Mouse (Mus musculus) liver, embryonic 13.5 days (tissue): Measurements from ENCODE around the gene Ahdc1. TPM values are rescaled to one million over a fixed set of nuclear protein-coding genes. Genes with fewer than 3 reads are reported as not detected.

Source experiments
- ATAC-seq: fragments of 200-750 bp; cut with Nextera tagmentation; 2 replicates; pipeline ENCODE4 v1.8.0; 2017; ENCODE audit warnings: low read depth, mild to moderate bottlenecking, moderate number of reproducible peaks, moderate library complexity
- DNase-seq: peaks from one replicate; pipeline ENCODE4 v3.0.0; 2022
- H3K27ac ChIP-seq: fragments of 300-500 bp; sonication (generic); 2 replicates; pipeline ENCODE4 v1.5.1; 2015; ENCODE audit warnings: moderate library complexity, mild to moderate bottlenecking, inconsistent platforms
- H3K27me3 ChIP-seq: fragments of 300-500 bp; sonication (generic); 2 replicates; pipeline ENCODE4 v1.6.1; 2015; ENCODE audit warnings: mild to moderate bottlenecking, inconsistent platforms
- H3K36me3 ChIP-seq: fragments of 300-500 bp; sonication (generic); 2 replicates; pipeline ENCODE4 v1.6.1; 2015; ENCODE audit warnings: mild to moderate bottlenecking, inconsistent platforms
- H3K4me1 ChIP-seq: fragments of 300-500 bp; sonication (generic); replicated peaks from 2 replicates; pipeline ENCODE4 v1.6.1; 2015; ENCODE audit warnings: inconsistent platforms
- H3K4me2 ChIP-seq: fragments of 300-500 bp; sonication (generic); 2 replicates; pipeline ENCODE4 v1.6.1; 2015; ENCODE audit warnings: inconsistent platforms, mild to moderate bottlenecking, moderate library complexity
- H3K4me3 ChIP-seq: fragments of 300-500 bp; sonication (generic); replicated peaks from 2 replicates; pipeline ENCODE4 v1.5.1; 2015; ENCODE audit warnings: mild to moderate bottlenecking, inconsistent platforms
- H3K9ac ChIP-seq: fragments of 300-500 bp; sonication (generic); 2 replicates; pipeline ENCODE4 v1.6.1; 2015; ENCODE audit warnings: mild to moderate bottlenecking, inconsistent platforms
- H3K9me3 ChIP-seq: fragments of 300-500 bp; sonication (generic); replicated peaks from 2 replicates; pipeline ENCODE4 v1.6.1; 2016; ENCODE audit warnings: inconsistent platforms
- WGBS: fragments of 180-500 bp; shearing (Covaris S2); methylation state at CpG from one replicate; pipeline ENCODE4 v1.1.7; 2015; ENCODE audit not compliant: insufficient replicate concordance; 5-methylcytosine and 5-hydroxymethylcytosine counted together
- polyA plus RNA-seq: library from polyadenylated mRNA; unstranded; fragments of >200 nt; fragmentation: Nextera tagmentation; extraction: Ambion mirVana; gene quantifications from 2 replicates; pipeline ENCODE4 v1.2.1, GENCODE M21; 2015

Gene Ahdc1
- polyA plus RNA-seq, 1 experiment from 2014 or later = 1.3 TPM

DNA sequence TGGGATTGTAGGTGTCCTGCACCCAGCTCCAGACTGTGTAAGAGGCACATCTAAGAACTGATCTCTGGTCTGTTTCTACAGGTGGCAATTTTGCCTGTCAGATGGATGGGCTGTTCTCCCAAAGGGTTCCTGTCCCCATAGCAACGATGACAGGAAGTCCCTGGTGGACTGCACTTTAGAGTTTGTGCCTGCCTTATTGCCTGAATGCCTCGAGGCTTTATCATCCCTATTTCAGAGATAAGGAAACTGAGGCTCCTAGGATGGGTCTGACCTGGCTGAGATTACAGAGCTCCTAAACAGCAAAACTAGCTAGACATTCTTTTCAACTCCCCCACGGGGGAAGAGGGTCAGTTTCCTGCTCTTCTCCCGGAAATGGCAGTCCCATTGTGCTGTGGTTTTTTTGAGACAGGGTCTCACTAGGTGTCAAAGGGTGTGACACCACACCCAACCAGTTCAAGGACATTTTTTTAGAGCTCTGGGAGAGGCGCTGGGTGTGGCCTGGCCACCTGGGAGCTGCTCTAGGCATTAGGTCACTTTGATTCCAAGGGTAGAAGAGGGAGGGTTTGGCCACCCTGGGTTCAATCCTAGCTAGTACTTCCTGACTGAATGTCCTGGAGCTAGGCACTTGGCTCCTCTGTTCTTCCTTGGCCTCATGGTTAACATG, 111.0 kb downstream of the Ahdc1 start:
- H3K4me3 ChIP-seq = no peak overlapping the region
- WGBS = 6% methylated on average over 5 of the region's 5 CpGs
- peaks cover 20% of the 10 kb centered on the region for H3K4me1 ChIP-seq
- no peaks in the 10 kb centered on the region for H3K9me3 ChIP-seq
- no peak overlapping the region for H3K9ac ChIP-seq
- H3K27me3 ChIP-seq = peaks cover 4% of the 10 kb centered on the region; the same call in 1 of the 2 replicates
- H3K27ac ChIP-seq = no peak overlapping the region
- DNase-seq = no peak
- H3K36me3 ChIP-seq = no peaks in the 10 kb centered on the region
- H3K4me2 ChIP-seq = no peak overlapping the region
- no peak; the same call in 1 of the 2 replicates for ATAC-seq

DNA sequence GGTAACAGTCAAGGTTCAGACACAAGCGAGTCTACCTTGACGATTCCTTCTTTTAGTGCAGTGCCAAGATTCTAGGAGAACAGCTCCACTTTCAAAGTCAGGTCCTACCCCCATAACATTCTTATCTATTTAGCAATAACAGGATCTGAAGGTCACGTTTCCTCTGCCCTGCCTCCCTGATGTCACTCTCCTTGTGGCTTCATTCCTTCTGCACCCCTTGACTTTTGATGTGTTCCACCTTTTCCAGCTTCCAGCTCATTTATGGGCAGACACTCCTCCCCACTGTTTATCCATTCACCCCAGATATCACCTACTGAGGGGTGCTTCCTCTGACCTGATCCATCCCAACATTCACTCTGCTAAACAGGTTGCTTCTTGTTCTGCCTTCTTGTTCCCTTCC, 116.0 kb downstream of the Ahdc1 start:
- ATAC-seq = no peak
- no peaks in the 10 kb centered on the region for H3K9me3 ChIP-seq
- 54% methylated on average over 3 of the region's 3 CpGs for WGBS
- no peak overlapping the region for H3K4me3 ChIP-seq
- H3K9ac ChIP-seq = no peak overlapping the region
- H3K36me3 ChIP-seq = no peaks in the 10 kb centered on the region
- H3K27me3 ChIP-seq = no peaks in the 10 kb centered on the region
- H3K4me2 ChIP-seq = no peak overlapping the region
- peaks cover 22% of the 10 kb centered on the region for H3K4me1 ChIP-seq
- no peak overlapping the region for H3K27ac ChIP-seq
- DNase-seq = no peak

Other genes starting within 250 kb of the Ahdc1 start
- 107 and 117 TPM in 2 replicates for gene Rpa2, start 242.9 kb upstream of the Ahdc1 start, polyA plus RNA-seq
- 1.7 and 2.4 TPM in 2 replicates for gene Themis2, start 214.9 kb upstream of the Ahdc1 start, polyA plus RNA-seq
- 29.9 and 32.1 TPM in 2 replicates for gene Ppp1r8, start 168.1 kb upstream of the Ahdc1 start, polyA plus RNA-seq
- 17.6 and 20.5 TPM in 2 replicates for gene Stx12, start 126.8 kb upstream of the Ahdc1 start, polyA plus RNA-seq
- gene Fam76a, start 88.7 kb upstream of the Ahdc1 start, polyA plus RNA-seq = 25.1 and 25.9 TPM in 2 replicates
- gene Fgr, start 37.2 kb upstream of the Ahdc1 start, polyA plus RNA-seq = 0.47 and 0.65 TPM in 2 replicates
- 52.3 and 54.0 TPM in 2 replicates for gene Wasf2, start 119.2 kb downstream of the Ahdc1 start, polyA plus RNA-seq
- gene Cd164l2, start 200.9 kb downstream of the Ahdc1 start, polyA plus RNA-seq = 0.20 TPM in 1 of 2 replicates, not detected in the other
- gene Gpr3, start 201.3 kb downstream of the Ahdc1 start, polyA plus RNA-seq = not detected in 2 replicates
- 1.7 and 1.9 TPM in 2 replicates for gene Map3k6, start 229.6 kb downstream of the Ahdc1 start, polyA plus RNA-seq